Mouse (Mus musculus): ENCODE measurements around the gene Exoc3l.

GRCm38 (mm10) chr8:105293405-105293804 lies 2.5 kb downstream of the Exoc3l start:
- TF ChIP-seq CTCF (IDR thresholded peaks at IDR 0.05) = no peak
- no peak for TF ChIP-seq POLR2A (IDR thresholded peaks at IDR 0.05; ENCODE audit: insufficient read depth, low read depth, low read length)
